Mouse (Mus musculus) midbrain, embryonic 12.5 days (tissue): ENCODE measurements at regions not wholly inside any gene's neighbourhood (a gene's known extent, or its start where the extent isn't known, plus 50 kb on each side); places are given as distances from the start of the nearest gene placed in this dataset.

Source experiments
- ATAC-seq: fragments of 200-750 bp; cut with Nextera tagmentation; 2 replicates; pipeline ENCODE4 v1.8.0; 2017; ENCODE audit warnings: low read depth, moderate TSS enrichment, moderate library complexity; ENCODE audit not compliant: low FRiP score
- H3K27ac ChIP-seq: fragments of 300-500 bp; sonication (generic); replicated peaks from 2 replicates; pipeline ENCODE4 v1.5.1; 2016; ENCODE audit warnings: mild to moderate bottlenecking
- H3K27me3 ChIP-seq: fragments of 300-500 bp; sonication (generic); 2 replicates; pipeline ENCODE4 v1.6.1; 2016; ENCODE audit warnings: mild to moderate bottlenecking
- H3K36me3 ChIP-seq: fragments of 300-500 bp; sonication (generic); 2 replicates; pipeline ENCODE4 v1.6.1; 2016
- H3K4me1 ChIP-seq: fragments of 300-500 bp; sonication (generic); 2 replicates; pipeline ENCODE4 v1.6.1; 2016
- H3K4me2 ChIP-seq: fragments of 300-500 bp; sonication (generic); replicated peaks from 2 replicates; pipeline ENCODE4 v1.6.1; 2016; ENCODE audit warnings: mild to moderate bottlenecking, moderate library complexity
- H3K4me3 ChIP-seq: fragments of 300-500 bp; sonication (generic); 2 replicates; pipeline ENCODE4 v1.5.1; 2016; ENCODE audit warnings: mild to moderate bottlenecking
- H3K9ac ChIP-seq: fragments of 300-500 bp; sonication (generic); replicated peaks from 2 replicates; pipeline ENCODE4 v1.6.1; 2016; ENCODE audit warnings: mild to moderate bottlenecking, moderate library complexity
- H3K9me3 ChIP-seq: fragments of 300-500 bp; sonication (generic); 2 replicates; pipeline ENCODE4 v1.6.1; 2016; ENCODE audit warnings: mild to moderate bottlenecking
- WGBS: fragments of 180-500 bp; shearing (Covaris S2); methylation state at CpG from one replicate; pipeline ENCODE4 v1.1.7; 2016; 5-methylcytosine and 5-hydroxymethylcytosine counted together

DNA sequence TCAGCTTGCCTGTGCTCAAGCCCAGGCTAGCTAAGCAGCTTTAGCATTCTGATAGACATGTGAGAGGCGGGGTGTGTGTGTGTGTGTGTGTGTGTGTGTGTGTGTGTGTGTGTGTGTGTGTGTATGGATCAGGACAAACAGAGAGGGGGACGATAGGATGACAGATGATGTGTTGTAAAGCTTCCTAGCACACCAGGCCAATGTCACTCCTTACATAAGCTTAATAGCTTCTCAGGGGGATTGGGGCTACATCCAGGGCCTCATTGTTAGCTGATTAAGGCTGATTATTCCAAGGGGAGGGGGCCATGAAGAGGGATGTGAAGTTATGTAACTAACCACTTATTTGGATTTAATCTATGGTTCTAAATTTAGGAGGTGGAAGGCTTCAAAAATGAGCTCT, 76.9 kb downstream of the Lsm3 start:
- H3K27me3 ChIP-seq: no peaks in the 10 kb centered on the region
- WGBS: 70% methylated on average over 2 of the region's 2 CpGs
- no peak for ATAC-seq
- H3K4me3 ChIP-seq: no peak overlapping the region
- H3K36me3 ChIP-seq: no peaks in the 10 kb centered on the region
- peaks cover 22% of the 10 kb centered on the region for H3K4me1 ChIP-seq
- H3K4me2 ChIP-seq: no peak overlapping the region
- no peak overlapping the region for H3K9ac ChIP-seq
- no peaks in the 10 kb centered on the region for H3K9me3 ChIP-seq
- no peak overlapping the region for H3K27ac ChIP-seq

DNA sequence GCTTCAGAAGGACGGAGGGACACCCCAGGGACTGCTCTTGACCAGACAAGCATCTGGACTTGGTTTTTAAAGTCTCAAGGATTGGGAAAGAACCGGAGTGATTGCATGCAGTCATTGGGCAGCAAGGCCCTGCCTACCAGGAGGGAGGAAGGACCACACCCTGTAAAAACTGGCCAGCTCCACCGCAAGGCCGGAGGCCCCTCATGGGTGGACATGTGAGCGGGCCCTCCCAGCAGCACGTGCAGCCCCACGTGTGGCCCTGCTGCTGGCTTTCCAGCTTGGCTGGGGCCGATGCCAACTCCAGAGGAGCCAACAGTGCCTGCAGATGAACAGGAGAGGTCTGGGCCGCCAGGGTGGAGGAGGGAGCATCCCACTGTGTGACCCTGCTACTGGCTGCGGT, 83.2 kb downstream of the Lsm3 start:
- Histone ChIP-seq H3K4me3 (no peak overlapping the region), H3K27me3 (no peaks in the 10 kb centered on the region), H3K9me3 (no peaks in the 10 kb centered on the region), H3K9ac (no peak overlapping the region), H3K36me3 (no peaks in the 10 kb centered on the region), H3K4me2 (no peak overlapping the region), H3K27ac (no peak overlapping the region), H3K4me1 (no peaks in the 10 kb centered on the region)
- ATAC-seq: no peak
- 61% methylated on average over 10 of the region's 10 CpGs for WGBS

DNA sequence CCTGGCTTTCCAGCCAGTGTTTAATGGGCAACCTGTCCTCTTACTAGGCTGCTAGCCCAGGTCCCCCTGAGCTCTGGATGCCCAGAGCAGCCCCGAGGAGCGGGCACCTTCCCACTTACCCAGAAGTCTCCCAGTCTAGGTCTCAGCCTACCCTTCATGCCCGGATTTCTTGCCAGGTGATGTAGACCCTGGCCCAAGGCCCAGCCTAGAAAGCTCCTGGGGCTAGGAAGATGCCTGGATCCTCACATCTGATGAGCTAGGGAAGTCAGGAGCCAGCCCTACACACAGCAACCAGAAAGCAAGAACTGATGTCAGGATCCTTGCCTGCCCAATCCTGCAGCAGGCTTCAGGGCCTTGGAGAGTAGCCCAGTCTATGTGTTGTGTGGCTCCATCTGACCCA, 83.7 kb upstream of the Slc6a6 start:
- Histone ChIP-seq H3K4me3 (no peak overlapping the region), H3K36me3 (no peaks in the 10 kb centered on the region), H3K27ac (no peak overlapping the region), H3K27me3 (no peaks in the 10 kb centered on the region), H3K9me3 (no peaks in the 10 kb centered on the region), H3K4me1 (no peaks in the 10 kb centered on the region), H3K4me2 (no peak overlapping the region), H3K9ac (no peak overlapping the region)
- WGBS: 96% methylated on average over 3 of the region's 3 CpGs
- ATAC-seq: no peak

DNA sequence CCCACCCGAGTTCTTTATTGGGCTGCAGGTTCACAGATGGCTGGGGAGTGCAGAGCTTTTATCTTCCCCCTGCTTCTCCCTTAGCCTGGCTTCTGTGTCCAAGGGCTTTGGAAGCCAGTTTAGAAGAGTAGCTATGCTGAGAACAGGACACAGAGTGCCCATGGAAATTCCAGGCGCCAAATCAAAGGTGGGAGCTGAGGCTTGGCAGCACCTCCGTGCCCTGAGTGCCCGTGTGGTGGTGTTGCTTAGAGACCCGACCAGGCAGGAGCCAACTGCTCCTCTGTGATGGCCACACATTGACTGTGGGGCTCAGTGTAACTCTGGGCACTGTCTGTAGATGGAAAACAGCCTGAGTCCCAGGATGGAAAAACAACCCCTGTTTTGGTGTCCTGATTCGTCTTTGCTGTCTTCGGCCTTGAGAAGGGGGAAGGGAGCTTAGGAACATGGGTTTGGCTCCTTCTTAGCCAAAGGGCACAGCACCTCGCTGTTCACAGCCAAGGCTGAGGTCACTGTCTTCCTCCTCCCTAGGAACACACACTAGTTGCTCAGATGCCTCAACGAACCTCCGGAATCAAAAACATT, 77.1 kb upstream of the Slc6a6 start:
- Histone ChIP-seq H3K36me3 (no peaks in the 10 kb centered on the region), H3K27me3 (no peaks in the 10 kb centered on the region), H3K4me1 (0 out of 2 replicates have a peak, but pooled peaks cover 5% of the 10 kb centered on the region), H3K4me2 (no peak overlapping the region), H3K27ac (no peak overlapping the region), H3K4me3 (no peak overlapping the region), H3K9me3 (no peaks in the 10 kb centered on the region), H3K9ac (no peak overlapping the region)
- WGBS: 86% methylated on average over 10 of the region's 10 CpGs
- ATAC-seq: no peak

DNA sequence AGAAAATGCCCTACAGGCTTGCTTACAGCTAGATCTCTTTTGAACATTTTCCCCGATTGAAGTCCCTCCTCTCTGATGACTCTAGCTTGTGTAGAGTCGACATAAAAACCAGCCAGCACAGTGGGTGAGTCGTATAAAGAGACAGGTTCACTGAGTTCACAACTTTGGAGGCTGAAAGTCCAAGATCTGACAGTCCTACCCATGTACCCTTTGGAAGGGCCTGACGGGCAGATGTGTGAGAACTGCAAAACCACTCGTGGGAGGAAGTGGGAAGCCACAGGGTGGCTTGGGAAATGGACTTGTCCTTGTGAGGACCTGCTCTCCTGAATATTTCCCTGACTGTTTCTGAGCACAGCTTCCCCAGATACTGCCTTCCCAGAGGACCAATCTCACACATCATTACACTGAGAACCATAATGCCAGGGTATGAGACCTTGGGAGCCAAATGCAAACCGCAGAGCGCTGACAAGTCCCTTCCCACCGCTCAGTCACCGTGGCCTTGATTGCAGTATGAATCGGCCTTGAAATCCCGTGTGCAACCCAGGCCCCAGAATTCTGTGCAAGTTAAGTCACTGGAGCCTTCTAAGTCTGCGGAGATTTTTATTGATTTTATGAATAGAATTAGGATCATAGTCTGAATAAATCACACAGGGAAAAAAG, 76.1 kb upstream of the Slc6a6 start:
- WGBS: 87% methylated on average over 12 of the region's 12 CpGs
- no peak for ATAC-seq

DNA sequence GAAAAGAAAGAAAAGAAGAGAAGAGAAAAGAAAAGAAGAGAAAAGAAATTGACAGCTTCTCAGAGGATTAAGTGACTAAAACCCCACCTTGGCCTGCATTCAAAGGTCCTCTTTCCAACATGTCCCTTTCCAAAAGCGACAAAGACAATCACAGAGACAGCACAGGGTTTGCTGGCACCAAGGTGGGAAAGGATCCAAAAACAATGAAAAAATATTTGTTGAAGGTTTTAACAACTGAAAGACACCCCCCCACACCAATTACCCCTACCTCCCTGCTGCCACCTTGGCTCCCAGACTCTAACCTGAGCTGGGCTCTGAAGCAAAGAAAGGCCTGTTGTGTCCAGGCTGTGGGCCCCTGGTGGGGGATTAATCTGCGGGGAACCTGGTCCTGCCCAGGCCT, 74.2 kb upstream of the Slc6a6 start:
- H3K9me3 ChIP-seq: peaks cover 6% of the 10 kb centered on the region; the same call in 1 of the 2 replicates
- no peak overlapping the region for H3K4me2 ChIP-seq
- H3K9ac ChIP-seq: no peak overlapping the region
- no peak overlapping the region for H3K4me3 ChIP-seq
- no peaks in the 10 kb centered on the region for H3K27me3 ChIP-seq
- no peaks in the 10 kb centered on the region for H3K36me3 ChIP-seq
- no peak overlapping the region for H3K27ac ChIP-seq
- 8% methylated on average over 2 of the region's 2 CpGs for WGBS
- no peak for ATAC-seq
- 0 out of 2 replicates have a peak, but pooled peaks cover 5% of the 10 kb centered on the region for H3K4me1 ChIP-seq

More for the DNA sequence above, 76.1 kb upstream of the Slc6a6 start:
- H3K4me3 ChIP-seq: no peak overlapping the region
- no peaks in the 10 kb centered on the region for H3K27me3 ChIP-seq
- H3K27ac ChIP-seq: no peak overlapping the region
- H3K9ac ChIP-seq: no peak overlapping the region
- H3K36me3 ChIP-seq: no peaks in the 10 kb centered on the region
- no peak overlapping the region for H3K4me2 ChIP-seq
- peaks cover 3% of the 10 kb centered on the region; the same call in 1 of the 2 replicates for H3K9me3 ChIP-seq
- H3K4me1 ChIP-seq: 0 out of 2 replicates have a peak, but pooled peaks cover 5% of the 10 kb centered on the region

DNA sequence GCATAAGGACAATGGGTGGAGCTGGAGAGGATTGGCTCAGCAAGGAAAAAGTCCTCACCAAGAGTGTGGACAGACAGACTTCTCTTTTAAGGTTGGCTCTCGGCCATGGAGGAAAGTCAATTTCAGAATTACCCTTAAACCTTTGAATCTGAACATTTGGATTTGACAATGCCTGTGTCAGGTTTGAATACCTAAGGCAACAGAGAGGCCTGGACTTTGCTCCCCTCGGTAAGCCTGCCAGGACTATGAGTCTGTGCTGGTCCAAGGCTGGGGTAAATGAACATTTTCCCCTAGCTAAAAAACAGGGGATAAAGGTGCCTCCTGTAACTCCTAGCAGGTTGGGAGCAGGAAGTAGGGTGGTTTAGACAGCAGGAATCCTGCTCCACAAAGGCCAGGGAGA, 68.8 kb upstream of the Slc6a6 start:
- H3K27ac ChIP-seq: no peak overlapping the region
- no peak for ATAC-seq
- no peak overlapping the region for H3K4me2 ChIP-seq
- H3K4me1 ChIP-seq: peaks cover 18% of the 10 kb centered on the region
- WGBS: 68% methylated on average over 2 of the region's 2 CpGs
- no peak overlapping the region for H3K4me3 ChIP-seq
- H3K27me3 ChIP-seq: no peaks in the 10 kb centered on the region
- H3K9me3 ChIP-seq: peaks cover 6% of the 10 kb centered on the region; the same call in 1 of the 2 replicates
- H3K9ac ChIP-seq: no peak overlapping the region
- H3K36me3 ChIP-seq: no peaks in the 10 kb centered on the region

DNA sequence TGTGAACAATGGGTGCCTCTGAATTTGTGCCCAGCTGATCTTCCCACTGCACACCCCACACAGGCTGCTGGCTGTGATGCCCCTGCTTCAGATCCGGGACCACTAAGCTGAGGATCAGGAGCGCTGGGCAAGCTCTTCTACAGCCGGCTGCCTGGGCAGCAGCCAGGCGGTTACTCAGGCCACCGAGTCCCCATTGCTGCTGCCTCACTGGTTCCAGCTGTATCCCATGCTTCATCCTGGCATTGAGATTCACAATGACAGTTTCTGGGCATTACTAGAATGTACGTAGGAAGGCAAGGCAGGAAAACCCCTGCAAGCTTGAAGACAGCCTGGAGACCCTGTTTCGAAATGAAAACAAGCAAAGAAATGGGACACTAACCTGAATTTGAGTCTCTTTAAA, 67.3 kb upstream of the Slc6a6 start:
- Histone ChIP-seq H3K36me3 (no peaks in the 10 kb centered on the region), H3K9me3 (peaks cover 6% of the 10 kb centered on the region; the same call in 1 of the 2 replicates), H3K27ac (peak overlapping the region; percentile 82), H3K27me3 (no peaks in the 10 kb centered on the region), H3K9ac (peak overlapping the region; percentile 62), H3K4me3 (peak overlapping the region; percentile 39), H3K4me1 (peaks cover 17% of the 10 kb centered on the region), H3K4me2 (peak overlapping the region; percentile 56)
- 35% methylated on average over 7 of the region's 7 CpGs for WGBS
- peak; percentile 59 for ATAC-seq

DNA sequence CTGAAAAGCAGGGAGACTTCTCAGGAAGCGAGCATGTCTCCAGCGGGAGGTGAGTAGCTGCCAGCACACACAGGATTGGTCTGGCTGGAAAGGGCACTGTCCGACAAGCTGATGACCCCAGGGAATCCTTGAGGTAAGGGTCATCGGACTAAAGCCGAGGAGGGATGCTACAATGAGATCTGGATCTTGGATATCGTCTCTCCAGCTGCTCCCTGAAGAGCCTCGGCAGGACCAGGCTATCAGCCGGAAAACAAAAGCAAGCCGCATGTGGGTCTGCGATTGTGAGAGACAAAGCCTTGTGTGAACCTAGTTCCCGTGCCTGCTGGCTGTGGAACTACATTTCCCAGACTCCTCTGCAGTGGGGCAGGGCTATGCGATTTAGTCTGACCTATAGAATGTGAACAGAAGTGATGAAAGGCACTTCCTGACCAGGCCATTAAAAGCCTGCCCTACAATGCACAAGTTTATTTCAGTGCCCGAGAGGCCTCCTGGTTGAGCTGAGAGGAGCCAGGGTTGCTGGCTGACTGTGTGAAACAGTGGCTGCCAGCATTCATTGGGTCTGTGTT, 66.7 kb upstream of the Slc6a6 start:
- H3K36me3 ChIP-seq: no peaks in the 10 kb centered on the region
- peak overlapping the region; percentile 62 for H3K9ac ChIP-seq
- peaks cover 17% of the 10 kb centered on the region for H3K4me1 ChIP-seq
- peak overlapping the region; percentile 39 for H3K4me3 ChIP-seq
- no peaks in the 10 kb centered on the region for H3K27me3 ChIP-seq
- WGBS: under 1% methylated on average over 13 of the region's 13 CpGs
- H3K4me2 ChIP-seq: peak overlapping the region; percentile 56
- peaks cover 6% of the 10 kb centered on the region; the same call in 1 of the 2 replicates for H3K9me3 ChIP-seq
- peak overlapping the region; percentile 82 for H3K27ac ChIP-seq
- ATAC-seq: peak; percentile 95

DNA sequence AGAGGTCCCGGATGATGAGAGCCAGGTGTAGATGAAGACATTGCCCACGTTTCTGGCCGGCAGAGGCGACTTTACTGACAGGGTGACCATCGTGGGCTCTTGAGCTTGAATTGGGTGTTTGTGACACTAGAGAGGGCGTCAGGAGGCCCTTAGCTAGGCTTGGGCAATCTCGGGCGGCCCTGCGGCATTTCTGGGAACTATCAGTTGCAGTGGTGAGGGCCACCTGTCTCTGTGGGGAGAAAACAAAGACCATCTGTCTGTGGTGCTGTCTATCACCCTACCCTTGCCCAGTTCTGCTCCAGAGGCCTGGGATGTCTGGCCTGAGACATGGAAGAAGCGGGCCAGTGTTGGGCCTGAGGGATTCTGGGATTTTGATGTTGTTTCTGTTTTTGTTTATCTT, 66.2 kb upstream of the Slc6a6 start:
- WGBS: 81% methylated on average over 10 of the region's 10 CpGs
- Histone ChIP-seq H3K4me3 (no peak overlapping the region), H3K9me3 (peaks cover 3% of the 10 kb centered on the region; the same call in 1 of the 2 replicates), H3K27ac (peak overlapping the region; percentile 82), H3K36me3 (no peaks in the 10 kb centered on the region), H3K4me1 (peaks cover 17% of the 10 kb centered on the region), H3K9ac (no peak overlapping the region; the same call in 1 of the 2 replicates), H3K27me3 (no peaks in the 10 kb centered on the region), H3K4me2 (peak overlapping the region; percentile 56)
- 0 out of 2 replicates have a peak, but pooled peaks have one; percentile 10 for ATAC-seq

DNA sequence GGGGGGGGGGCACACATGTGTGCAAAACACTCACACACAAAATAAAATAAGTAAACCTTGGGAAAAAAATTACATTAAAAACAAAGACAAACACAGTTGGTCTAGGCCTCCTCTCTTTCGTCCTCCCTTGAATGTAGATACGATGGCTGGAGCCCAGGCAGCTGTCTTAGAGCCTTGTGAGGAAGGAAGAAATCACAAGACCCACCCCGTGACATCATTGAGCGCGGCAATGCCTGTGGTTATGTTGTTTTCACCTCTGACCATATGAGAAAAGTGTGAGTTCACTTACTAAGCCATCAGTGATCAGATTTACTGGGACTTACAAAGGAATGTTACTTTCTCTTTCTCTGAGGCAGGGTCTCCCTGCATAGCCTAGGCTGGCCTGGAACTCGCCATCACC, 64.8 kb upstream of the Slc6a6 start:
- Histone ChIP-seq H3K27me3 (no peaks in the 10 kb centered on the region), H3K9ac (no peak overlapping the region), H3K4me1 (peaks cover 17% of the 10 kb centered on the region), H3K36me3 (no peaks in the 10 kb centered on the region), H3K27ac (no peak overlapping the region), H3K4me2 (no peak overlapping the region), H3K4me3 (no peak overlapping the region), H3K9me3 (no peaks in the 10 kb centered on the region)
- 95% methylated on average over 6 of the region's 6 CpGs for WGBS
- ATAC-seq: no peak
